Mouse (Mus musculus) urinary bladder, postnatal 14 days (tissue): ENCODE results near the gene Sugp2.
"Not testable (repeated sequence)": the region's sequence is repeated elsewhere in the genome, so short reads cannot be mapped to it uniquely, and the experiment has no call there.

ENCODE experiments used
- DNase-seq: peaks from one replicate; pipeline ENCODE4 v3.0.0; 2021; ENCODE audit warnings: low spot score

Gene Sugp2

GRCm38 (mm10) chr8:70234080-70234780 lies at the start of gene Sugp2, which contains the start of gene Armc6:
Gene Sugp2 (plus strand): TSS chr8:70234226.
Gene Armc6 (minus strand): TSS chr8:70234466.
- peak; percentile 95 for DNase-seq

- DNase-seq, result no peak
These were observed 45.3 kb upstream of the Sugp2 start for GRCm38 (mm10) chr8:70188707-70189106.

- DNase-seq, result no peak
These were observed 40.8 kb upstream of the Sugp2 start for GRCm38 (mm10) chr8:70193238-70193637.

- DNase-seq, result no peak
These were observed 39.8 kb upstream of the Sugp2 start for GRCm38 (mm10) chr8:70194191-70194590.

GRCm38 (mm10) chr8:70195762-70196161 lies 38.3 kb upstream of the Sugp2 start:
- DNase-seq, result no peak

- DNase-seq, result no peak
These were observed 36.4 kb upstream of the Sugp2 start for GRCm38 (mm10) chr8:70197603-70198002.

- DNase-seq, result peak; percentile 57
These were observed 33.8 kb upstream of the Sugp2 start for GRCm38 (mm10) chr8:70200098-70200681.

- DNase-seq, result no peak
These were observed 32.6 kb upstream of the Sugp2 start for GRCm38 (mm10) chr8:70201417-70201816.

- DNase-seq, result no peak
These were observed 31.0 kb upstream of the Sugp2 start for GRCm38 (mm10) chr8:70203072-70203471.

GRCm38 (mm10) chr8:70204757-70205156 lies 29.3 kb upstream of the Sugp2 start:
- DNase-seq, result no peak

GRCm38 (mm10) chr8:70208130-70208529 lies 25.9 kb upstream of the Sugp2 start:
- DNase-seq, result no peak

GRCm38 (mm10) chr8:70210538-70210937 lies 23.5 kb upstream of the Sugp2 start:
- no peak for DNase-seq

GRCm38 (mm10) chr8:70211275-70211674 lies 22.8 kb upstream of the Sugp2 start:
- DNase-seq, result no peak

- DNase-seq, result peak; percentile 33
These were observed 22.3 kb upstream of the Sugp2 start for GRCm38 (mm10) chr8:70211726-70212111.

- DNase-seq, result peak; percentile 97
These were observed 21.6 kb upstream of the Sugp2 start, which contains the start of gene Slc25a42 for GRCm38 (mm10) chr8:70212112-70213055. Gene Slc25a42 (minus strand): TSS chr8:70212305.

GRCm38 (mm10) chr8:70214411-70214810 lies 19.6 kb upstream of the Sugp2 start:
- no peak for DNase-seq

- DNase-seq, result no peak
These were observed 18.9 kb upstream of the Sugp2 start for GRCm38 (mm10) chr8:70215092-70215491.

GRCm38 (mm10) chr8:70216161-70216560 lies 17.9 kb upstream of the Sugp2 start:
- DNase-seq, result not testable (repeated sequence)

- peak; percentile 50 for DNase-seq
These were observed 17.5 kb upstream of the Sugp2 start for GRCm38 (mm10) chr8:70216566-70216965.

GRCm38 (mm10) chr8:70217441-70217840 lies 16.6 kb upstream of the Sugp2 start:
- no peak for DNase-seq

GRCm38 (mm10) chr8:70219107-70219684 lies 14.8 kb upstream of the Sugp2 start:
- no peak for DNase-seq

- no peak for DNase-seq
These were observed 13.7 kb upstream of the Sugp2 start for GRCm38 (mm10) chr8:70220236-70220840.
